Mouse (Mus musculus) spleen, adult 2 months (tissue): Measurements from ENCODE around the gene Tra2b.

Experiments
- CTCF ChIP-seq: fragments of 200-500 bp; IDR thresholded peaks from 2 replicates; pipeline ENCODE4 v1.5.1; 2011; ENCODE audit warnings: mild to moderate bottlenecking, inconsistent platforms; ENCODE audit not compliant: insufficient read depth, insufficient read length, insufficient replicate concordance; ENCODE audit errors: extremely low read depth
- POLR2A ChIP-seq: fragments of 200-500 bp; IDR thresholded peaks from 2 replicates; pipeline ENCODE4 v1.6.1; 2011; ENCODE audit warnings: low read depth, low read length, inconsistent platforms

DNA sequence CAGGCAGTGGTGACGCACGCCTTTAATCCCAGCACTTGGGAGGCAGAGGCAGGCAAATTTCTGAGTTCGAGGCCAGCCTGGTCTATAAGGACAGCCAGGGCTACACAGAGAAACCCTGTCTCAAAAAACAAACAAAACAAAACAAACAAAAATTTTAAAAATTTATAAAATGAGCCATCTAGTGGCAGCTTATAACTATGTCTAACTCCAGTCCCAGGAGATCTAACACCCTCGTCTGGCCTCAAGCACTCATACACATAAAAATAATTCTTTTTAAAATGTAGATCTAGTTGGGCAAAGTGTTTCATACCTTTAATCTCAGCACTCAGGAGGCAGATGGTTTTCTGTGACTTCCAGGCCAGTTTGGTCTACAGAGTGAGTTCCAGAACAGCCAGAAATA, 26.6 kb upstream of the Tra2b start:
- TF ChIP-seq CTCF (no peak), POLR2A (no peak)
